Mouse (Mus musculus) E14TG2a.4 (cell line): ENCODE results near the gene Apol7e.

ENCODE experiments used
- CTCF ChIP-seq: conservative IDR thresholded peaks from 2 replicates; pipeline ENCODE4 v1.5.1; 2014; ENCODE audit warnings: low read length
- NANOG ChIP-seq: IDR thresholded peaks from 2 replicates; pipeline ENCODE4 v1.6.1; 2014; ENCODE audit warnings: borderline replicate concordance, low read length, mixed read lengths

DNA sequence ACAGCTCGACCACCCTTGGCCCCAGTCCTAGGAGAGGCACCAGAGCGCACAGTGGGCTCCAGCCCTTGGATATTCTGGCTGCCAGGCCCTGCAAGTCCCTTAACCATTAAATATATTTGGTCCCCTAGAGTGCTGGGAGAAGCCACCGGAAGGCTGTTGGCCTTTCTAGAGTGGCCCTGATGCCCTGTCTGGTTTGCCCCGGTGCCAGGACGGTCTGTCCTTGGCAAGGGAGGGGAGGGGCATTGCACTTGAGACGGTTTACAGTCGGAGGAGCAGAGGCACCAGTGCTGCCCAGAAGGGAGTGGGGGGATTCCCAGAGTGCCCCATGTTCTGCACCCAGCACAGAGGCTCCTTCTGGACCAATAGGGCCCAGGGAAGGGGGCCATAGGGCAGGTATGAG lies 62.4 kb downstream of the Apol7e start:
- TF ChIP-seq CTCF: no peak
- TF ChIP-seq NANOG: no peak
